Mouse (Mus musculus): ENCODE measurements around the gene Luc7l. TPM values are rescaled to one million over a fixed set of nuclear protein-coding genes. Genes with fewer than 3 reads are reported as not detected.

Gene Luc7l
- total RNA-seq (2021) = 10 to 100 TPM; 11.1 to 11.3 TPM
- long read RNA-seq, experiment 1, full-length matches to known transcripts = 11 of 16 reads
- long read RNA-seq, experiment 1, partial matches to known transcripts = 4 of 16 reads
- long read RNA-seq, experiment 1, other reads (novel, unspliced or antisense) = 1 of 16 reads
- long read RNA-seq, experiment 2, partial matches to known transcripts = 1 of 11 reads
- long read RNA-seq, experiment 2, other reads (novel, unspliced or antisense) = 3 of 11 reads

GRCm38 (mm10) chr17:26252539-26253251 lies at the start of gene Luc7l:
Luc7l (plus strand) TSS chr17:26252896.
- DNase-seq = peak; percentile 92

- no peak for DNase-seq
These were observed 49.3 kb upstream of the Luc7l start for GRCm38 (mm10) chr17:26203321-26203811.

- DNase-seq = no peak
These were observed 47.9 kb upstream of the Luc7l start for GRCm38 (mm10) chr17:26204766-26205165.

- DNase-seq = no peak
These were observed 46.3 kb upstream of the Luc7l start for GRCm38 (mm10) chr17:26206392-26206791.

GRCm38 (mm10) chr17:26207686-26208085 lies 45.0 kb upstream of the Luc7l start, which contains the start of gene Arhgdig:
Arhgdig (minus strand) TSS chr17:26207786.
- no peak for DNase-seq

- no peak for DNase-seq
These were observed 40.5 kb upstream of the Luc7l start for GRCm38 (mm10) chr17:26212241-26212640.

GRCm38 (mm10) chr17:26212681-26213080 lies 40.0 kb upstream of the Luc7l start:
- DNase-seq = no peak

GRCm38 (mm10) chr17:26221508-26221907 lies 31.2 kb upstream of the Luc7l start:
- no peak for DNase-seq

- no peak for DNase-seq
These were observed 27.5 kb upstream of the Luc7l start for GRCm38 (mm10) chr17:26225150-26225549.

GRCm38 (mm10) chr17:26229776-26230175 lies 22.9 kb upstream of the Luc7l start:
- no peak for DNase-seq

GRCm38 (mm10) chr17:26231156-26231555 lies 21.5 kb upstream of the Luc7l start:
- DNase-seq = no peak

- no peak for DNase-seq
These were observed 19.8 kb upstream of the Luc7l start for GRCm38 (mm10) chr17:26232863-26233262.

GRCm38 (mm10) chr17:26234386-26234785 lies 18.3 kb upstream of the Luc7l start:
- DNase-seq = no peak

GRCm38 (mm10) chr17:26235077-26235815 lies 17.4 kb upstream of the Luc7l start:
- no peak for DNase-seq

GRCm38 (mm10) chr17:26237667-26238066 lies 15.0 kb upstream of the Luc7l start:
- no peak for DNase-seq

- DNase-seq = no peak
These were observed 13.1 kb upstream of the Luc7l start for GRCm38 (mm10) chr17:26239551-26239950.

GRCm38 (mm10) chr17:26240120-26240790 lies 12.4 kb upstream of the Luc7l start:
- DNase-seq = no peak

GRCm38 (mm10) chr17:26240990-26241389 lies 11.7 kb upstream of the Luc7l start:
- no peak for DNase-seq

- peak; percentile 76 for DNase-seq
These were observed 9.1 kb upstream of the Luc7l start for GRCm38 (mm10) chr17:26243471-26244100.

GRCm38 (mm10) chr17:26244101-26244841 lies 8.4 kb upstream of the Luc7l start, which contains the start of gene Fam234a:
Fam234a (minus strand) TSS chr17:26244242.
- DNase-seq = peak; percentile 97
